Mouse (Mus musculus): ENCODE results near the gene Acer3.

Acer3 gene

DNA sequence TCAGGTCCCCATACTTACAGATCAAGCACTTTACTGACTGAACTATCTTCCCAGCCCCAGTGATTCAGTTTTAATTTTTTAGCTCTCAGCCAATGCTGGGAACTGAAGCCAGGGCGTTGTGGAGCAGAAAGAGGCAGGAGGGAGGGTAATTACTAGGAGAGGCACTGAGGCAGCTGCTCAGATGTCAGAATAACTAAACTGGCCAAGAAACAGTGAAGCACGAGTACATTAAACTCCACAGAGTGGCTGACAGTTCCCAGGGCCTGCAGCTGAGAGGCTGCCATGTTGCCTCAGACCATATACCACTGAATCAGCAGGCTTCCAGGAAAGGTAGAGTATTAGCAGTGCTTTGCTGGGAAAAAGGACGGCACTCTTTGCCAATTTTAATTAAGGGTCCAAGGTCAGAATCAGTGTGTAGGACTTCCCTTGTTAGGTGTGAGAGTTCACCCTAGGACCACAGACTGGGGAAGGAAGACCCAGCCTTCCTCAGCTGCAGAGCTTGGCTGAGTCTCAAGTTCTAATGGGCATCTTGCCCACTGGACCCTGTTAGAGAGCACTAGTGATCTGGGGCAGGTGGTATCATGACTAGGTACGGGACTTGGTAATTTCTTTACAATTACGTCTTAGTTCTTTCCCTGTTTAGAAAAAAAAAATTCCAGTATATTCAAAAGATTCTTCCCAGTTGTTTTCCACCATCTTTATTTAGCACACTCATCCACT, 11.8 kb upstream of the Acer3 start:
- DNase-seq: no peak

- DNase-seq: no peak
These were observed 10.9 kb upstream of the Acer3 start for GRCm38 (mm10) chr7:98331932-98332331.

DNA sequence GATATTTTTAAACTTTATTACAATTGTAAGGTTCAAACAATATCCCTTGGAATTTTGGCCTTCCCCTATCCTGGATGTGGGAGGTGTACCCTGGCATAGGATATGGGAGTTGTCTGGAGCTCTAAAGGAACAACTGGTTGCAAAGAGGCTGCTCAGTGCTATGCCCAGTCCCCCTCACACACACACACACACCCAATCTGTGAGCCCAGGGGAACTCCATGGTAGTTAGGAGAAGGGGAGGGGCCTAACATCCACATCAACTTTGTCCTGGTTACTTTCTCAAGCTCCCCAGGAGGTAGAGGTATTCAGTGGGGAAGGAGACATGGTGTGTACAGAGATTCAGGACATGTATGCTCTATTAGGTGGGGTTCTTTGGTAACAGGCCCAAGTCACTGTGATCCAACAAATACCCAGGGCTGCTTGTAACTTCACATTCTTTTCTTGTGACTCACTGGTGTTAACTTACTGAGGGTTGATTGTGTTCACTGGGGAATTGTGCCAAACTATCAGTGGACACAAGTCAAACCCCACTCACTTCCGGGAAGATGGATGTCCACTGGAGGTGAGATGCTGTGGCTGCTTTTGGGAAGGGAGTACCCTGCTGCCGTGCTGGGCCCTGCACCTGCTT, 9.5 kb upstream of the Acer3 start:
- no peak for DNase-seq

GRCm38 (mm10) chr7:98329651-98330374, 8.8 kb upstream of the Acer3 start:
- DNase-seq: no peak

DNA sequence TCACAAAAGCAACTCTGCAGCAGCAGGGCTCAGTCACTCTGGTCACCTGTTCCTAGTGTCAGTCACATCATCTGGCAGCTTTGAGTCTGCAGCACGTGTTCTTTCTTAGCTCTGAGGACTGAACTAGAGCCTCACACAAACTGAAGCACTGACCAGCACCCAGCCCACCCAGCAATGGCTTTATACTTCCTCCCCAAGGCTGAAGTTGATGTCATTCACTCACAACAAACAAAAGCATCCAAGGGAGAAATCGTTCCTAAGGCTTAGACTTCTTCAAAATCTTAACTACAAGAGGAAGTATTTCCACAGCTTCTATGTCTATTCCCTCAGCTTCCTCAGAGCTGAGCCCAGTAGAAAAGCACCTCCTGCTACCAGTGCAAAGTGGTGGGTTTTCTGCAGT, 7.3 kb upstream of the Acer3 start:
- no peak for DNase-seq

DNA sequence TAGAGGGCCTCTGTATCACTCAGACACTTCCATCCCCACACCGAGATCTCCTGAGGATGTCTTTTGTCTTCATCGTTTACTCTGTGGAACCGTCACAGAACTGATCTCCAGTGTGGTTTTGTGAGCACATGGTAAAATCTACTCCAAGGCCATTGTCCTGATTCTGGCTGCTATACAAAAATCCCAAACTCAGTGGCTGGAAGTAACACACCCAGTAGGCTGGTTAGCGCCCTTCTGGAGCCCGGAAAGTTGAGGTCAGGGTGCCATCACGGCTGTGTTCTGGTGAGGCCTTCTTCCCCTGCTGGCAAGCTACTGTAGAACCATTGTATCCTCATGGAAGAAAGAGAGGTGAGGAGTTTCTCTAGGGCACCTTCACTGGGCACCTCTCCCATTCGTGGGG, 5.0 kb upstream of the Acer3 start:
- no peak for DNase-seq

- no peak for DNase-seq
These were observed 3.2 kb upstream of the Acer3 start for GRCm38 (mm10) chr7:98324228-98324627.

DNA sequence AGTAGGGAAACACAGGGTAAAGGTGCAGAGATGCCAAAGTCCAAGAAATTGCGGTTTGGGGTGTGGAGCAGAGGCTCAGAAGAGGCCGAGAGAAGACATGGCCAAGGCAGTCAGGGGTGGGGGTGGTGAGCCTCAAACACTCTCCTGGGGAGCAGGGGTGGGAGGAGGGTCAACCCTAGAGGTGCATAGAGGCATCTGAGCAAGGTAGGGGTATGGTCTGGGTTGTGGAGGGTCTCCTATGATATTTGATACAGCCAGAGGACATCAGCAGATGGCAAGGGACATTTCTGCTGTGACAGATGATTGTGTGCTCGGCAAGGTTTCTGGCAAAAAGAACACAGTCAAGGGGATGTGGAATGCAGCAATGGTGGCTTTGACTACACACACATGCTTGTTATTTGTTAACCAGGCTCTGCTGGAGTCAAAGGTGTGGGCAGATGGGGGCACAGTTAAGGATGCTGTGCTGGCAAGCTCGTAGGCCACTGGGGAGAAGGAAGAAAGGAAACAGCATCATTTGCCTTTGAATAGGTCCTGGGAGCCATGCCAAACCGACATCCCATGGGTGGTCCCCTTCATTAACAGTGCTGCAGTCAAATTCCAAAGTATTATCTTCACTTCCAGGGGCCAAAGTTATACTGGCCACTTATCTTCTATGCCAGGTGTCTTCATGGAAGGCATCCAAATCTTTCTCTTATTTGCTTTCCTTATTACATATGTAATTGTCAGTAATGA, 2.4 kb upstream of the Acer3 start:
- DNase-seq: no peak

DNA sequence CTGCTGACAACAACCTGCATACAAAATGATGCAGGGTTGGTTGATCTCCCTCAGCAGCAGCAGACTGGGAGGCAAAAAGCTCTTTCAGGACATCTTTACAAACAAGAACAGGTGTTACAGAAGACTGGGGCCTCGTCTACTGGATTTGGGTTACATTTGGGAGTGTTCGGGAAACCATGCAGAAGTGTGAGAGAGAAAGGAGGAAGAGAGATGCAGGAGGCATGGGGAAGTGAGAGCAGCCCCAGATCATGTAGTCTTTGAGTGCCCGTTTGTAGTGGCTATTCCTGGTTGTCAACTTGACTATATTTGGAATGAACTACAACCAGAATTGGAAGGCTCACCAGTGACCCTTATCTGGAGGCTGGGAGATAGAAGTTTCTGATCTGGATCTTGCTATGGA, 1.4 kb upstream of the Acer3 start:
- DNase-seq: no peak

GRCm38 (mm10) chr7:98320006-98320556, 927 bp downstream of the Acer3 start:
- no peak for DNase-seq

DNA sequence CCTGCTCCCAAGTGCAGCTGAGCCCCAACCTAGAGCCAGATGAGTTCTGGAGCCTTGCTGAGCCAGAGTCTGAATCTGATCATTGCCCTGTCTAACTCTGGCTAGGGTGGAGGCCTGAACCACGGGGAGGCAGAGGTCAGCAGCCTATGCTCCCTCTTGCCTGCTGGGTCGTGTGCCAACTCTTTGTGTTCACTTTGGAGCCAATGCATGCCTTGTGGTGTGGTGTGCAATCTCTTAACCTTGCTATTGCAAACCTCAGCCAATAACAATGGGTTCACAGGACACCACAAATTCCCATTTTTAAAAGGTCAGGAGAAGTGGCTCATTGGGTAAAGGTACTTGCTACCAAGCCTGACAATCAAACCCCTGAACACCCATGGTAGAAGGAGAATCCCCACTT, 4.4 kb downstream of the Acer3 start:
- DNase-seq: no peak

GRCm38 (mm10) chr7:98315087-98315486, 5.9 kb downstream of the Acer3 start:
- no peak for DNase-seq

DNA sequence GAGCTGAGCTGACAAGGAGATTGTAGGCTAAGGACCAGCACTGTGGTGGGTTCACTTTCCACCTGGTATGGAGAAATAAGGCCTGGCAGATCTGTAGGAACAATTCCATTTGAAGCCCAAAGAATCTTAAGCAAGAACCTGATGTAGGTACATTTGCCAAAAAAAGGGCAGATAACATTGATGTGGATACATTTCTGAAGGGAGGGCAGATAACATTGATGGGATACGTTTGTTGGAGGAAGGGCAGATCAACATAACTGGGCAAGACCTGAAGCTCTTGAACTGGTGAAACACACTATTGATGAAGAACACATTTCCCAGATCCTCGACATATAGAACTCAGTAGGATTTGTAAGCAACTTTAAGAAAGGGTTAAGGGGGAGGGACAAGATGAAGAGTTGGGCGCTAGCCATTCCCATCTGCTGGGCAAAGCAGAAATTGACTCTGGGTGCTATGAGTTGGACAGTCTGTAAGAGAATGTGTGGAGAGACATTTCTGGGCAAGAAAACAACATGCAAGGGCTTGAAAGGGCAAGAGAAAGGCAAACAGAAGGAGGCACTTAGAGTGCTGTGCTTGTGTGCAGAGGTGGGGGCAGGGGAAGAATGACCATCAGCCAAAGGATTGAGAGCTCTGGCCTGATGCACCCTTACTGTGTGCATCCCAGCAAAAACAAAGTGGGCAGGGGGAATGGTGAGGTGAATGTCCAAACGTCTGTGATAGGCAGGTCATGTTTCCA, 8.7 kb downstream of the Acer3 start:
- no peak for DNase-seq

- DNase-seq: no peak
These were observed 10.7 kb downstream of the Acer3 start for GRCm38 (mm10) chr7:98310266-98310665.

GRCm38 (mm10) chr7:98309219-98310030, 11.6 kb downstream of the Acer3 start:
- peak; percentile 93 for DNase-seq

- DNase-seq: no peak
These were observed 12.3 kb downstream of the Acer3 start for GRCm38 (mm10) chr7:98308607-98309218.

DNA sequence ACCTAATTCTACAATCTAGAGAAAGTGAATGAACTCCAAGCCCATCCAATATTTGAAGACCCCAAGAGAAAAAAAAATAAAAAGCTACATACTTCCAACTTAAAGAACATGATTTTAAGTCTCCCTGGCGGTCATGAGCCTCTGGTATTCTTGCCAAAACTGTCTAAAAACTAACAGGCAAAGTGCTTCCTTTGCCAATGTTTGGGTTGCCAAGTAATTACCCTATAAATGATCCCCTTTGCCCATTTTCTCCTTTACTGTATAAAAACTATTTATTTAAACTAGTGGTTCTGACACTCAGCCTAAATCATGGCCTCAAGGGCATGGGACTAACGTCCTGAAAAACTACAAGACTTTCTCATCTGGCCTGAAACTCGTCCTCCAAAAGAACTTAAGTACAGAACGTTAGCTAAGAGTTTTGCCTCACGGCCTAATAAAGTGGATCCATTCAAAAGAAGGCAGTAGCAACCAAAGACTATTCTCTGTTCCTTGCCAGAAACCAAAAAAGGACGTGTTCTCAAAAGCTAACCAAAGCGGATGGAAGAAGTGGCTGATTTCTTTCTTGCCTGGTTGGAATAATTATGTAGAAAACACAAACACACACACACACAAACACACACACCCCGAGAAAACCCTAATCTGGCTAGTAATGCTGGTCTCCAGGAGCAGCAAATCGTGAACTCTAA, 12.9 kb downstream of the Acer3 start:
- no peak for DNase-seq

- DNase-seq: no peak
These were observed 13.6 kb downstream of the Acer3 start for GRCm38 (mm10) chr7:98307411-98307810.

GRCm38 (mm10) chr7:98292901-98293300, 28.1 kb downstream of the Acer3 start:
- no peak for DNase-seq

DNA sequence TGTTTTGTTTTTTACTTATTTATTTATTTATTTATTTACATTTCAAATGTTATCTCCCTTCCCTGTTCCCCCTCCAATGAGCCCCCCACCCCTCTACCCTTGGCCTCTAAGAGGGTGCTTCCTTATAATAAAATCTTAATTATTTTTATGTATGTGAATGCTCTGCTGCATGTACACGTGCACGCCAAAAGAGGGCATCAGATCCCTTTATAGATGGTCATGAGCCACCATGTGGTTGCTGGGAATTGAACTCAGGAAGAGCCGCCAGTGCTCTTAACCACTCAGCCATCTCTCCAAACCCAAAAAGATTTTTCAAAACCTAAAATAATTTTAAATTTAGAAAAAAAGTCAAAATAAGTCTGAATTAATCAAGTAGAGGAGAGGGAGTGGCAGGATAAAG, 31.4 kb downstream of the Acer3 start:
- no peak for DNase-seq
